Mouse (Mus musculus) heart, postnatal 0 days (tissue): ENCODE results near the gene Clec2l. TPM values are rescaled to one million over a fixed set of nuclear protein-coding genes. Genes with fewer than 3 reads are reported as not detected.
A peak's percentile ranks its signal among the peaks of the same experiment; 100 is the strongest.

ENCODE experiments used
- ATAC-seq: fragments of 200-750 bp; cut with Nextera tagmentation; 2 replicates; pipeline ENCODE4 v1.8.0; 2017; ENCODE audit warnings: low read depth, moderate number of reproducible peaks, moderate library complexity; ENCODE audit not compliant: insufficient read depth
- DNase-seq: peaks from one replicate; pipeline ENCODE4 v3.0.0-alpha.2; 2016; ENCODE audit warnings: low spot score
- H3K27ac ChIP-seq: fragments of 300-500 bp; sonication (generic); 2 replicates; pipeline ENCODE4 v1.5.1; 2014; ENCODE audit warnings: low read depth, mild to moderate bottlenecking
- H3K27me3 ChIP-seq: fragments of 300-500 bp; sonication (generic); 2 replicates; pipeline ENCODE4 v1.6.1; 2014; ENCODE audit warnings: low read length, mixed read lengths; ENCODE audit not compliant: control insufficient read depth, insufficient read depth
- H3K36me3 ChIP-seq: fragments of 300-500 bp; sonication (generic); replicated peaks from 2 replicates; pipeline ENCODE4 v1.6.1; 2014; ENCODE audit warnings: low read length, mixed read lengths; ENCODE audit not compliant: control insufficient read depth, insufficient read depth
- H3K4me1 ChIP-seq: fragments of 300-500 bp; sonication (generic); 2 replicates; pipeline ENCODE4 v1.6.1; 2014; ENCODE audit warnings: antibody characterized with exemption; ENCODE audit not compliant: control insufficient read depth, insufficient read depth
- H3K4me2 ChIP-seq: fragments of 300-500 bp; sonication (generic); 2 replicates; pipeline ENCODE4 v1.6.1; 2014; ENCODE audit warnings: low read depth, mild to moderate bottlenecking, low read length, moderate library complexity
- H3K4me3 ChIP-seq: fragments of 300-500 bp; sonication (generic); 2 replicates; pipeline ENCODE4 v1.5.1; 2014; ENCODE audit warnings: low read depth, low read length
- H3K9ac ChIP-seq: fragments of 300-500 bp; sonication (generic); replicated peaks from 2 replicates; pipeline ENCODE4 v1.6.1; 2014; ENCODE audit warnings: low read depth, low read length, mixed read lengths
- H3K9me3 ChIP-seq: fragments of 300-500 bp; sonication (generic); replicated peaks from 2 replicates; pipeline ENCODE4 v1.6.1; 2016; ENCODE audit warnings: low read length; ENCODE audit not compliant: control insufficient read depth
- CTCF ChIP-seq: IDR thresholded peaks from 2 replicates; pipeline ENCODE4 v1.5.1; 2016; ENCODE audit warnings: antibody characterized with exemption, control low read depth, low read depth
- EP300 ChIP-seq: IDR thresholded peaks from 2 replicates; pipeline ENCODE4 v1.6.1; 2016; ENCODE audit warnings: antibody characterized with exemption, low read depth
- WGBS: fragments of 180-500 bp; shearing (Covaris S2); extraction: QIAGEN DNeasy Blood & Tissue Kit; methylation state at CpG from one replicate; pipeline ENCODE4 v1.1.7; 2014; 5-methylcytosine and 5-hydroxymethylcytosine counted together
- polyA plus RNA-seq: library from polyadenylated mRNA; unstranded; fragments of >200 nt; fragmentation: Nextera tagmentation; extraction: Ambion mirVana; gene quantifications from 2 replicates; pipeline ENCODE4 v1.2.1, GENCODE M21; 2015
- total RNA-seq: library from RNA; depleted of rRNA; stranded (reverse); fragments of >200 nt; gene quantifications from 2 replicates; pipeline ENCODE4 v1.2.3, GENCODE M21; 2014; ENCODE audit warnings: low replicate concordance

The Clec2l gene
- total and polyA plus RNA-seq, 2 experiments from 2014 or later = 1.2 to 3.4 TPM

DNA sequence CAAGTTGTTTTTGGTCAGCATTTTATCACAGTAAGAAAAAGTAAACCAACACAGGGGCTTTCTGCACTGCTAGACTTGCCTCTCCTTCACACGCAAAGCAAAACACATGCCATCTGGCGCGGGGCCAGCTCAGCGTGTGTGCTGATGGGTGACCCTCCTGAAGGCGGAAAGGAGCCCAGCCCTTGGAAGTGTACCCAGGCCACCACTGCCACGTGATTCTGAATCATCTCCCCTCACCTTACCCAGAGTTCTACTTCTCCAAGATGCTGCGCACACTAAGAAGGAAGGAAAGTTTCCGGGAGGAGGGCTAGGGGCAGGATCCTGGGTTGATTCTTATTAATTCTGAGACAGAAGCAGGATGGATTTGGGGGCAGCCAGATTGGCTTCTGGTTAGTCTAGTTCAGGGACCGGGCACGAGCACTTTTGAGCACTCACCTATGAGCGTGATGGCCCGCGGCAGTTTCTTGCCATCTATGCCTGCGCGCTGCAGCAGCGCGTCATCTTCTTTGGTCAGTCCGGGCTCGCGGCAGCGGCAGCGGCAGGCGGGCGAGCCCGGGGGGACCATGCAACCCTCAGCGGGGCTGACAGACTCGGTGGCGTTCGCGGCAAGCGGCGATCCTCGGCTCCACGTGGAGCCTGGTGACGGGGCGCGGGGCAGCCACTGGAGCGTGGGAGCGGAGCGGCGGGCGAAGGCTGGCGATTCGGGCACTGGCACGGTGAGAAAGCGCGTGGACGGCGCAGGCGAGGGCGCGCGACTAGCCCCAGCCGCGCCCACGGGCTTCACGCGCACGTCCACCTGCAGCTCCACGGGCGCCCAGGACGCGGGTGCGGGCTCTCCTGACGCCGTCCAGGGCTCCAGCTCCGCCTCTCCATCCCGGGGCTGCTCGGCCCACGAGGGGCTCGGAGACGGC is 26.7 kb upstream of the Clec2l start:
- H3K27me3 ChIP-seq = peaks cover 67% of the 10 kb centered on the region

DNA sequence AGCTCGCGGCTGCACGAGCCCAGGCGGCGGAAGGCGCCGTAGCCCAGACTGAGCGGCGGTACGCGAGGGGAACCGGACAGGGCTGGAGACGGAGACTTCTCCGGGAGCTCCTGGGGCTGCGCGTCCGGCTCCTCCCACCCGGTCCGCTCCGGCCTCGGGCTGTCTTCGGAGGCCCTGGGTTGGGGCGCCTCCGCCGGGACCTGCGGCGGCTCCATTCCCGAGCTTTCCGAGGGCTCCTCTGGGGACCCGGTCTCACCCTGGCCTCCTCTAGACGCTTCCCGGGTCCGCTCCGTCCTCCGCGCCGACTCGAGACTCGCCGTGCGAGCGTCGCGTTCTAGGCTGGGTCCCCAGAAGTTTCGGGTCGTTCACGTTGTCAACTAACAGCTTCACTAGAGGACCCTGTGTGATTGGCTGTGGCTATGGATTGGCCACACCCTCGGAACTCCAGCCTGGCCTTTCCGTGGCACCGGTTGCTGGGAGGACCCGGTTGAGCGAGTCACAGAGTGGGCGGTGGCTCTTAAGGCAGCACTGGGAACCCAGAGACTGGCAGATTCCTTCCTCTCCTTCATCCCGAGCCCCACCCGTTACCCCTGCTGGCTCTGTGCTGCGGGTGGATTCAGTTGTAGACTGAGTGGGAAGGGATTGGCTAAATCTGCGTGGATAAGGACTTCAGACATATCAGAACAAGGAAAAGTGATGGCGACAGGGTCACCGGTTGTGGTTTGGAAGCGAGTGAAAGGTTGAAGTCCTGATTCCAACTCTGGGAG is 25.8 kb upstream of the Clec2l start, which contains the start of gene Klrg2:
Gene Klrg2, minus strand, starts transcription at position 391 of the 767 bp plus-strand sequence.
- peak within 1 kb of the TSS; percentile 95 for H3K4me2 ChIP-seq
- ATAC-seq (peak; percentile 78), DNase-seq (peak; percentile 53)
- H3K4me3 ChIP-seq = peak within 1 kb of the TSS; percentile 60
- under 1% methylated on average over 60 of the region's 60 CpGs for WGBS
- H3K27ac ChIP-seq = no peak within 1 kb of the TSS
- H3K9ac ChIP-seq = peak within 1 kb of the TSS; percentile 54
- H3K27me3 ChIP-seq = peaks cover 75% of the 10 kb centered on the region
- H3K9me3 ChIP-seq = no peaks in the 10 kb centered on the region
- 0 out of 2 replicates have a peak, but pooled peaks cover 8% of the 10 kb centered on the region for H3K4me1 ChIP-seq
- no peak for TF ChIP-seq EP300
- no peaks in the 10 kb centered on the region for H3K36me3 ChIP-seq

More for the DNA sequence above, 26.7 kb upstream of the Clec2l start:
- Histone ChIP-seq H3K4me1 (0 out of 2 replicates have a peak, but pooled peaks cover 8% of the 10 kb centered on the region), H3K9me3 (no peaks in the 10 kb centered on the region), H3K4me3 (peak overlapping the region; percentile 60), H3K27ac (no peak overlapping the region), H3K4me2 (peak overlapping the region; percentile 95), H3K9ac (peak overlapping the region; percentile 54), H3K36me3 (no peaks in the 10 kb centered on the region)
- 1% methylated on average over 67 of the region's 72 CpGs for WGBS
- peak; percentile 48 for DNase-seq
- no peak for TF ChIP-seq CTCF
- TF ChIP-seq EP300 = no peak
- peak; percentile 63 for ATAC-seq

DNA sequence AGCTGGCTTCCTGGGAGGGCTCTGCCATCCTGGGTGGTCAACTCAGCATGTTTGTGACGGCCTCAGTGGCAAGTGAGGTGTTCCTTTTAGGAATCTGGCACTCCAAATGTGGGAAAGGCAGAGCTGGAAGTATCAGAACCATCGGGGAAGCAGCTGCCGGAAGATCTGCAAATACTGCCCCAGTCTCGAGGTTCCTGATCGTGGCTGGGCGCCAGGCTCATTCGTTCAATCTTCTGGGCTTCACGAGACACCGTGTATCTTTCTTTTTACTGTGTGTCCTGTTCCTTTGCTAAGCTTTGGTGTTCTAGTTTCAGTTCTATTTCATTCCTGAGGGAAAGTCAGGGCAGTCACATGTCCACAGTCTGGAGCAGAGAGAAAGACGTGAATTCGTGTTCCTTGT is 22.5 kb upstream of the Clec2l start:
- Histone ChIP-seq H3K27ac (no peak overlapping the region), H3K4me3 (no peak overlapping the region), H3K36me3 (no peaks in the 10 kb centered on the region), H3K27me3 (peaks cover 61% of the 10 kb centered on the region), H3K9ac (no peak overlapping the region), H3K4me1 (peaks cover 13% of the 10 kb centered on the region), H3K9me3 (no peaks in the 10 kb centered on the region), H3K4me2 (no peak overlapping the region)
- no peak for DNase-seq
- TF ChIP-seq EP300 (no peak), CTCF (no peak)
- WGBS = 62% methylated on average over 11 of the region's 11 CpGs
- no peak for ATAC-seq

- no peak for DNase-seq
- Histone ChIP-seq H3K4me1 (peaks cover 11% of the 10 kb centered on the region), H3K27me3 (peaks cover 53% of the 10 kb centered on the region), H3K9ac (no peak overlapping the region), H3K4me3 (no peak overlapping the region), H3K9me3 (no peaks in the 10 kb centered on the region), H3K27ac (no peak overlapping the region), H3K36me3 (no peaks in the 10 kb centered on the region), H3K4me2 (no peak overlapping the region)
- 62% methylated on average over 5 of the region's 5 CpGs for WGBS
- no peak for ATAC-seq
- no peak for TF ChIP-seq CTCF
- TF ChIP-seq EP300 = no peak
Observed at GRCm38 (mm10) chr6:38641228-38641627, 21.6 kb upstream of the Clec2l start.

DNA sequence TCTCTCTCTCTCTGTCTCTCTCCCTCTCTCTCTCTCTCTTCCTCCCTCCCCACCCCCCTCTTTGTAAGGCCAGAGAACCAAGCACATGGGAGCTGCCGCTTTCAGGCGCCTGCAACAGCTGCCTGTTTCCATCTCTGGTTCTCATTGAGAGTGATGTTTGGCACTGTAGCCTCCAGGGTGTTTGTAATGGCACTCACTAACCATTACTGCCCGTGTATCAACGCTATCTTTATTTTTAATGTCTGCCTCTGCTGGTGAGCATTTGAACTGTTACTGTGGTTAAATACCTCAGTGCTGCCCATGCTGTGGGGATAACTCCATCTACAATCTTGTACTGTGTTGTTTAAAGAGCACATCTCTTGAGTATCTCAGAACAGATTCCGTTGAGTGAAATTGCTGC is 21.2 kb upstream of the Clec2l start:
- WGBS = 45% methylated on average over 5 of the region's 5 CpGs
- Histone ChIP-seq H3K4me1 (peaks cover 6% of the 10 kb centered on the region), H3K27me3 (peaks cover 49% of the 10 kb centered on the region), H3K4me3 (no peak overlapping the region), H3K9ac (no peak overlapping the region), H3K36me3 (no peaks in the 10 kb centered on the region), H3K9me3 (no peaks in the 10 kb centered on the region), H3K27ac (no peak overlapping the region), H3K4me2 (no peak overlapping the region)
- peak; percentile 14; the same call in 1 of the 2 replicates for TF ChIP-seq CTCF
- TF ChIP-seq EP300 = no peak
- DNase-seq = no peak
- ATAC-seq = no peak
